Mouse (Mus musculus) testis, postnatal 10 days (tissue): ENCODE data around the gene Prkcg.
A peak's percentile ranks its signal among the peaks of the same experiment; 100 is the strongest.

ENCODE experiments used
- DNase-seq: peaks from one replicate; pipeline ENCODE4 v3.0.0; 2021; ENCODE audit warnings: low spot score

Prkcg gene

DNA sequence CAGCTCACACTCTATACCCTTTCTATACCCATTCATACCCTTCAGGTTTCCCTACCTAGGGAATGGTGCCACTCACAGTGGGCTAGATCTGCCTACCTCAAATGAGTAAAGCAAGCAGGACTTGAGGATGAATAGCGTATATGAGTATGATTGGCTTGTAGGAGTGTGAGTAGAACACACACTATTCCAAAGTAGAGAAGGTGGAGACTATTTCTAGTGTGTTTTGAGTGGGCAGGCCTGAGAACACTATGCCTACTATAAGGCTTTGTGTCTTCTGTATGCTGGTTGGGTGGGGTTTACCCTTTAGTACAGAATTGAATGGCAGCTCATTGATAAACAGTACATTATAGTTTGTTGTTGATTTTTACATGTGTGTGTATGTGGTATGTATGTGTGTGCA is 34.8 kb downstream of the Prkcg start:
- DNase-seq: no peak

DNA sequence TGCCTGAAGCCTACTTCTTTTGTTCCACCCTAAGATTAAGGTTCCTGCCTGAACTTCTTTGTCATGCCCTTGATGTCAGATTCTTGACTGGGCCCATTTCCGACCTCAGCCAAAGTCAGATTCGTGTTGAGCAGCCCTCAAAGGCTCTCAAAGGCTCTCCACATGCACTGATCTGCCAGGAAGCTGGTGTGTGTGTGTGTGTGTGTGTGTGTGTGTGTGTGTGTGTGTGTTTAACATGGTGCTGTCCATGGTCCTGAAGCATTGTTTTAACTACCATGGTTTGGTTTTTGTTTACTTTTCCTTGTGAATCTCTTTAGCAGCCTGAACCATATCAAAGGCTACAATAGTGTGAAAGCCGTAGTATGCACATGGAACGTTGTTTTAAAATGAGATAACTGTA is 39.0 kb downstream of the Prkcg start:
- peak; percentile 51 for DNase-seq

DNA sequence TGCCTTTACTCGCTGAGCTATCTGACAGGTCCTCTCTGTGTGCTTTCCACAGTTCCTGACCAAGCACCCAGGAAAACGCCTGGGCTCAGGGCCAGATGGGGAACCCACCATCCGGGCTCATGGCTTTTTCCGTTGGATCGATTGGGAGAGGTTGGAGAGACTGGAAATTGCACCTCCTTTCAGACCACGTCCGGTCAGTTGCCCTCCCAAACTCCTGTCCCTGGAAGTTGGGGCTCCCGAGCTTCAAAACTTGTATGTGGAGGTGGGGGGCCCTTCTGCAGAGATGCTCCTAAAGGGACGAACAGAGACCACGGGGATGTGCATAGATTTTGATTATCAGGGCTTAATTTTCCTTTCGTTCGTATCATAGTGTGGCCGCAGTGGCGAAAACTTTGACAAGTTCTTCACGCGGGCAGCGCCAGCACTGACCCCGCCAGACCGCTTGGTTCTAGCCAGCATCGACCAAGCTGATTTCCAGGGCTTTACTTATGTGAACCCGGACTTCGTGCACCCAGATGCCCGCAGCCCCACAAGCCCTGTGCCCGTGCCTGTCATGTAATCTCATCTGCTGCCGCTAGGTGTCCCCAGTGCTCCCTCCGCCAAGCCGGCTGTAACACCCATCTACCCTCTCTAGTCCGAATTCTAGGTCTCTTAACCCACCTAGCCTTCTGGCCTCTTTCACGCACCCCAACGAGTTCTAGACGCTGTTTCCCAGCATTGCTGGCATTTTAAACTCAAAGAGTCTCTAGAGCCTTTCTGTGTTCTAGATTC is 41.0 kb downstream of the Prkcg start:
- DNase-seq: peak; percentile 87

DNA sequence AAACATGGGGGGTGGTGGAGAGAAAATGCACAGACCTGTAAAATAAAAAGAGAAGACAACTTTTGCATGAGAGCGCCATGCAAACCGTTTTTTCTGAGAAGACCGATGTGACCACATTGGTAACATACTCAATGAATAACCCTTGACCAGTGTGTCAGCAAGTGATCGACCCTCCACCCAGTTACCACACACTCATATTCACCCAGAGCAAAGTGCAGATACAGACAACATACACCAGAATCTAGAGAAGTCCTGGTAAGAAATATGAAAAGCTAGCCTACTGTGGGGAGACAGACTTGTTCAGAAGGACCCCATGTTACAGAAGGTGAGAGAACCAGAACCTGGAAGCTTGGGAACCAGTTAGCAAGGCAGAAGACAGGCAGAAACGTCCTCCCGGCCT is 42.2 kb downstream of the Prkcg start:
- DNase-seq: no peak

DNA sequence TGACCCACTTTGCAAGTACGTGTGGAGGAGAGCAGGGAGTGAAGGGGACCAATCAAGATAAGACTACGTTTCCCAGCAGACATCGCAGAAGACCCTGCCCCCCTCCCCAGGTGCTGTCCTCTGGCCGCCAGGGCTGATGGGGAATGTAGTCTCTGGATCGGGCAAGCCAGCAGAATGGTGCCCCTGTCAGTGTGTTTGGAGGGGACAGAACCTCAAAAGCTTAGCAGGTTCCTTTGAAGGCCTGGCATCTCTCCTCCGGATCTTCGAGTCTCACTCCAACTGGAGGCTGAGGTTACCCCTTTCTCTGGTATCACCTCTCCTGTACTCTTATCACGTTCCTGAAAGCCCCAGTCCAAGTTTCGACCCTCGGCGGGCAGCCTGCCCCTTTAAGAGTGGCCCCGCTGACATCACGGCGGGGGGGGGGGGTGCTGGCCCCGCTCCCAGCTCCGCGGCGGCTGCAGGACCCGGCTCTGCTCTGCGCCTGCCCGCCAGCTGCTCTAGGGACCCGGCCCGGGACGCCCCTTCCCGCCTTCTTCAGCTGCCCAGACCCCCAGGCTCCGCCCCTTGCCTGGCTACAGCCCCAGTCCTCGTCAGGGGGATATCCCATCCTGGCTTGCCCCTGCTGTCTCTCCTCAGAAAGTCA is 42.7 kb downstream of the Prkcg start:
- DNase-seq: peak; percentile 83

DNA sequence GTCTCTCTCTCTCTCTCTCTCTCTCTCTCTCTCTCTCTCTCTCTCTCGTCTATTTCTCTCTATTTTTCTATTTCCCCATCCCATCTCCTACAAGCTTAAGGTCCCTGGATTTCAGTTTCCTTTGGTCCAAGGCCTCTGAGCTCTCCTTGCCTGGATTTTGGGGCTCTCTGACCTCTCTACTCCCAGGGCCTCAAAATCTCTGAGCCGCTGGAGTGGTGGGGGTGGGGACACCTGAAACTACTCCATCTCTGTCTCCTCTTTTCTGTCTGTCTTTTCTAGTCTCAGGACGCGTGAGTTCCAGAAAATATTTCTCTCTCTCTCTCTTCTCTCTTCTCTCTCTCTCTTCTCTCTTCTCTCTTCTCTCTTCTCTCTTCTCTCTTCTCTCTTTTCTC is 43.2 kb downstream of the Prkcg start:
- no peak for DNase-seq

DNA sequence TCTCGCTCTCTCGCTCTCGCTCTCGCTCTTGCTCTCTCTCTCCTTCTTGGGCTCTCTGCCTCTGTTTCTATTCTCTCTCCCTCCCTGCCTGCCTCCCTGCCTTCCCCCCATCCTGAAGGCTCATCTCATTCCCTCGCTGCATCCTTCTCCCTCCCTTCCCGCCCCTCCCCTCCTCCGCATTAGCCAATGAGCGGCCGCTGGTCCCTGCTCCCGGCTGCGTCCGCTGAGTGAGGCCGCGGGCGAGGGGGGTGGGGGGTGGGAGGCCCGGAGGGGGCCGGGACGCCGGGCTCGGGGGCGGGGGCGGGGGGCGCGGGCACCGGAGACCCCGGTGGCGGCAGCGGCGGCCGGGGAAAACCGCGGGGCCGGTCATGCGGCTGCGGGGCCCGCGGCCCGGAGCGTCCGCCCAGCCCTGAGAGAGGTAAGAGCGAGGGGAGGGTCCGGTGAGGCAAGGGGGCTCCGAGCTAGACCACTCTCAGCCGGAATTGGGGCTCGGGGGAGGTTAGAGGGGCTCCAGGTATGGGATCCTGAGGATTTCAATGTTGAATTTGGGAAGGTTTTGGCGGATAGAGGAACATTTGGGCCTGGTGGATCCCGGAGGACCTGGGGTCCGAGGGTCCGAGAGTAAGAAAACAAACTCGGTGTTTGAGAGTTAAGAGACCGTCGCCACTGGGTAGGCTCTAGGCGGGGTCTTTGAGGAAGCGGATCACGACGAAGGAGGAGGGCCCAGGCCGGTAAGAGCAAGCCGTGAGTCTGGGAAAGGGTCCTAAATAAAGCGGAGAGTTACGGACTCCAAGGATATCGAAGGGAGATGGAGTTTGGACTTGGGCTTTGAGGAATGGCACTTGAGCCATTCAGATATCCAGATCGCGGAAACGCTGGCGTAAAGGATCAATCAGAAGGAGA is 43.9 kb downstream of the Prkcg start, which contains the start of gene Cacng7:
Gene Cacng7, plus strand, starts transcription at position 337 of the 903 bp plus-strand sequence.
- DNase-seq: peak; percentile 52

DNA sequence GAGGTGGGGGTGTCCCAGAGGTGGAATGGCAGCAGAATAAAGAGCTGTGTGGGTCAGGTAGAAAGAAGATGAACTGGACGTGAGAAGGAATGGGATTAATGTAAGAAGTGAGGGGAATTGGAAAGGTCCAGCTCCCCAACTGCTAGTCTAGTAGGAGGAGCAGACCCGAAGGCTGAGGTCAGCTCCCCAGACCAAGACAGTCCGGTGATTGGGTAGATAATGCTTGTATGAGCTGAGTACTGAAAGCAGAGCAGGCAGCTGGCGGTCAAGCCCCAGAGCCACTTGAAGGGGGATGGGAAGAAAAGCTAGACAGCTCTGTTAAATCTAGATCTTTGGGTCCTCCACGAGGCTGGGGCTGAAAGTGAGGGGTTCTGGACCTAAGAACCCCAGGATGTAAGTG is 44.6 kb downstream of the Prkcg start:
- DNase-seq: no peak

DNA sequence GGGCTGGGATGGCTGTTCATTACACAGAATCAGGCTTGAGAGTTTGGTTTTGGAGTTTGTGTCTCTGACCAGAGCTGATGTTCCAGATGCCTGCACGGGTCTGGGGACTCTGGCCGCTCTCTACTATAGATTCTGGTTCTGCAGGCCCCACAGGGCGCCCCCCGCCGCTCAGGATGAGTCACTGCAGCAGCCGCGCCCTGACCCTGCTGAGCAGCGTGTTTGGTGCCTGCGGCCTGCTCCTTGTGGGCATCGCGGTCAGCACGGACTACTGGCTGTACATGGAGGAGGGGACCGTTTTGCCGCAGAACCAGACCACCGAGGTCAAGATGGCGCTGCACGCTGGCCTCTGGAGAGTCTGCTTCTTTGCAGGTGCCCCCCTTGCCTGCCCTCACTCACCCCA is 47.4 kb downstream of the Prkcg start:
- DNase-seq: peak; percentile 45

DNA sequence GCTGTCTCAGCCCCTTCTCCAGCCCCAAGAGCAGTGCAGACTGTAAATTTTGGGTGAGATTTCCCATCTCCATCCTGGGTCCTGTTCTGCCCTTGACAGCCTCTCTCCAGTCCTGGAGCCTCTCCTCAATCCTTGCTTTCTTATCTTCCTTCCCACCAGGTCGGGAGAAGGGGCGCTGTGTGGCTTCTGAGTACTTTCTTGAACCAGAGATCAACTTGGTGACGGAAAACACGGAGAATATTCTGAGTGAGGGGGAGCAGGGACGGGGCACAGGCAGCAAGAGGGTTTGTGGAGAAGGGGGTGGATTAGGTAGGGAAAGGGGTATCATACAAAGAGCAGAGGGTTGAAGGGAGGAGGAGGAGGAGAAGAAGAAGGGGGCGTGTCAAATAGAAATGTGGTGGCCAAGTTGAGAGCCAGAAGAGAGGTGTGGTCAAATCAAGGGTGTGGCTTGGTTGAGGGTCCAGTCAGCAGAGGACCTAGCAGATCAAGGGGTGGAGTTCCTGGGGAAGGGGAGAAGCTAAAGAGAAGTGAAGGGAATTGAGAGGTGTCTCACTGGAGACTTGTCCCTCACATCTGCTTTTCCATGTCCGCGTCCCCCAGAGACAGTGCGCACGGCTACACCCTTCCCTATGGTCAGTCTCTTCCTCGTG is 49.4 kb downstream of the Prkcg start:
- DNase-seq: no peak

DNA sequence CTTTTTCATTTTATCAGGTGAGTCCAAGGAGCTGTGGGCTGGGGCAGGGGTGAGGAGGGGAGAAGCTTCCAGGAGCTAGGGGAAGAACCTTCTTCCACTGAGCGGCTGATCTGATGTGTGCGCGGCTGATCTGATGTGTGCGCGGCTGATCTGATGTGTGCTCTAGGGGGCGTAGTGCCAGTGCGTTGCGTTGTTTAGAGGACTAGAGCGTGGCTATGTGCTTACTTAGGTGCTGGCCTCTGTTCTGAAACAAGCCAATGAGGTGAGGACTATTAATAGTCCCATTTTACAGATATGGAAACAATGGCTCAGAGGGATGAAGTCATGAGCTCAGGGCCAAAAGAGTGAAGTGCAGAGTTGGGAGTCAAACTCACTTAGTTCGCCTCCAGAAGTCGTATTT is 50.0 kb downstream of the Prkcg start:
- no peak for DNase-seq

DNA sequence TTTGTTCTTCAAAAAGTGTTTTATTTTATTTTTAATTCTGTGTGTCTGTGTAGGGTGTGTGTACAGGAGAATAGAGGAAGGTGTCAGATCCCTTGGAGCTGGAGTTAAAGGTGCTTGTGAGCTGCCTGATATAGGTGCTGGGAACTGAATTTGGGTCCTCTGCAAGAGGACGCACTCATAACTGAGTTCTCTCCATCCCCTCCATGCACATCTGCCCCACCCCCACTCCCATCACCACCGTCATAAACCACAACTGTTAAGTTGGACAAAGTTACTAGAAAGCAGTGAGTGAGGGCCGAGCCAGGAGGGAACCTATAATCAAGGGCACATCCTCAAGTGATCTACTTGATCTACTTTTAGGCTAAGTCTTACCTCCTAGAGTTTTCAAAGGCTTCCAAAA is 54.9 kb downstream of the Prkcg start:
- DNase-seq: no peak

DNA sequence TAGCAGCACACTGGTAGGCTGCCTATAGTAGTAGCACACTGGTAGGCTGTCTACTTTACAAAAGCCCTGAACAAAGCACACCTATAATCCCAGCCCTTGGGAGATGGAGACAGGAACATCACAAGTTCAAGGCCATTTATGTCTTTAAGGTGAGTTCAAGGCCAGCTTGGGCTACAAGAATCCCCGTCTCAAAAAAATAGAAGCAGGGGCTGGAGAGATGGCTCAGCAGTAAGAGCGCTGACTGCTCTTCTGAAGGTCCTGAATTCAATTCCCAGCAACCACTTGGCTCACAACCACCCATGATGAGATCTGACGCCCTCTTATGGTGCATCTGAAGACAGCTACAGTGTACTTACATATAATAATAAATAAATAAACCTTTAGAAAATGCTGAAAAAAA is 56.3 kb downstream of the Prkcg start:
- no peak for DNase-seq

DNA sequence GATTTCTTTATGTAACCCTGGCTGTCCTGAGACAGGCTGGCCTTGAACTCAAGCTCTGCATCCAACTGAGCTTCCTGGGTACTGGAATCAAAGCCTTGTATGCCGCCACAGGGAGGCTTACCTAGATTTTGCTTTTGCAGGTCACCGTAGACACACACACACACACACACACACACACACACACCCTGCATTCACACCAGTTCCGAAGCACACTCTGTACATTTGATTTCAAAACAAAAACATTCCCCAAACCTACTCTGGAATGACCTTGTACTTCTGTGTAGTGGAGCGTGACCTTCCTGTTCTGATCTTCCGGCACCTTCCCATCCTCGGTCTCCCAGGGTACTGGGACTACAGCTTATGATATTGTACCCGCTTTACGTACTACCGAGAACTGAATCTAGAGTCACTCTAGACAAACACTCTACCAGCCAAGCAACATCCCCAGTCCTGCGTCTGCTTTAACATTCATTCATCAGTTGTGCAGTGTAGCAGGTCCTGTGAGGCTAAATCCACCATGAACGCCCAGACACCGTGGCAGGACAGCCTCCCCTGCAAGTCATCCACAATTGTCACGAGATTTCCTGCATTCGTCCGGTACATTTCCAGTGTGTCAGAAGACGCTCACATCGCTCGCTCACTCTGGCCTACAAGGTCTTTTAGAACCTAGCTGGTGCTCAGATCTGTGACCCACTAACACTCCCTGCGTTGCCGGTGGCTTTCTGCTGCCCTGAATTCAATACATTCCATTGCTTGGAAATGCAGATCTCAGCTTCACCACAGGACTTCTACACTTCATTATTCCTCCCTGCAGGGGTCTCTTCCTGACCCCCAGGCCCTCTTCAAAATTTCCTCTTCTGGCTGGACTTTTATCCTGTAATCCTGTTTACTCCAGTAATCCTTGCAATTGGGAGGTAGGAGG is 58.6 kb downstream of the Prkcg start:
- DNase-seq: no peak

DNA sequence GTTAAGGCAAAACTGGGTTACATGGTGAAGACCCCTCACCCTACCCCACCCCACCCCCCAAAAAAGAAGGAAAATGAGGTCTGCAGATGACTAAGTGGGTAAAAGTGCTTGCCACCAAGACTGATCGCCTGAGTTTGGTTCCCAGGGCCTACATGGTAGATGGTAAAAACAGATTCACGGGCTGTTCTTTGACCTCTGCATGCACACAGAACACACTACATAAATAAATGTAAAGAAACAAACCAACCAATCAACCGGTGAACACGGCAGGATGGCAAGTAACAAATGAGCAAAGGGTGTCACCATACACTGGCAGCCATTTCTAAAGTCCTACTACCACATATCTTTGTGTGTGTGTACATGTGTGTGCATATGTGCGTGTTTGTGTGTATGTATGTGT is 59.3 kb downstream of the Prkcg start:
- DNase-seq: no peak

DNA sequence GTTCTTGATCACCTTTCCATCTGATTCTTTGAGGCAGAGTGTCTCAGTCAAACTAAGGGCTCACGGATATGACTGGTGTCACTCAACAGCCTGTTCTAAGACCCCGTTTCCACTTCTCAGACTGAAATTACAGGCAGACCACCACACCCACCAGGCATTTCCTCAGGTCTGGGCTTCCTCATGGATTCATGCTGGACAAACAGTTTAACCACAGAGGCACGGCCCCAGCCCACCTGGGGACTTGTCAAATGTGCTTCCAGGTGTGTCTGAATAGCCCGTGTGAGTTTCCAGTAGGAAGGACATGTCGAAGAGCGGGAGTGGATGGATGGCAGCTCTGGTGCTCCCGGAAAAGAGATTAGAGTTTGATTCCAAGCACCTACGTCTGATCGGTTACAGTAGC is 60.8 kb downstream of the Prkcg start:
- DNase-seq: no peak

DNA sequence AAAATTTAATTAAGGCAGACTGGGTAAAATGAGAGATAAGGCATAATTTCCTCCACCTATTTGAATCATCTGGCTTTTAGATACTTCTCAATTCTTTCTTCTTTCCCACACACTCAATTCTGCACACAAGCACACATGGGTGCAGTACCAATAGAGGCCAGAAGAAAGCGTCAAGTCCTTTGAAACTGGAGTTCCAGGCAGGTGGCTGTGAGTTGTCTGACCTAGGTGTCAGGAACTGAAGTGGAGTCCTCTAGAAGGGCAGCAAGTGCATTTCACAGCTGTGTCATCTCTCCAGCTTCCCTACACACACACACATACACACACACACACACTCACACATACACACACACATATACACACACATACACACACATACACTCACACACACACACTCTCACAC is 62.6 kb downstream of the Prkcg start:
- DNase-seq: no peak

DNA sequence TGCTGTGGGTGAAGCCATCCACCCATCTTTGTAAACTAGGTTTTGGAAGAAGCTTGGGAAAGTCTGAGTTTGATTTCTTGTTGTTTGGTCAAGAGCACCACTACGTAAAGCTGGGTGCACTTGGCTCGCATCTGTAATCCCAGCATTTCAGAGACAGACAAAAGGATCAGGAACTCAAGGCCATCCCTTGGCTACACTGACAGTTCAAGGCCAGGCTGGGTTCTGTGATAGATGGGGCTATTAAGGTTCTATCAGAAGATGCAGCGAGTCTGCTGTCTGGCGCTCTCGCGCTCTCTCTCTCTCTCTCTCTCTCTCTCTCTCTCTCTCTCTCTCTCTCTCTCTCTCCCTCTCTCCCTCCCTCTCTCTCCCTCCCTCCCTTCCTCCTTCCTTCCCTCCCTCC is 65.9 kb downstream of the Prkcg start:
- no peak for DNase-seq

DNA sequence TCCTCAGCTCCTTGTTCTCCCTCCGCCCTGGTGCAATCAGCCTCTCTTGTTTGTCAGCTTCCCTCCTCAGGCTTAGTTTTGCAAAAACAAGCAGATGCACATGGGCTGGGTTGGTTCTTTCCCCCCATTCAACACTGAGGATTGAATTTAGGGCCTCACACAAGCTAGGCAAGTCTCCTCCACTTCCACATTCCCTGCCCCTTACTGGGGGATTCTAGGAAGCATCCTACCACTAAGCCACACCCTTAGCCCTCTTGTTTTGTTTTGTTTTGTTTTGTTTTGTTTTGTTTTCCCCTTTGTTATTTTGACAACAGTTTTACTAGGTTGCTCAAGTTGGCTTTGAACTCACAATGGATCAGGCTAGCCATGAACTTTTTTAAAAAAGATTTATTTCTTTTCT is 71.7 kb downstream of the Prkcg start:
- DNase-seq: no peak

DNA sequence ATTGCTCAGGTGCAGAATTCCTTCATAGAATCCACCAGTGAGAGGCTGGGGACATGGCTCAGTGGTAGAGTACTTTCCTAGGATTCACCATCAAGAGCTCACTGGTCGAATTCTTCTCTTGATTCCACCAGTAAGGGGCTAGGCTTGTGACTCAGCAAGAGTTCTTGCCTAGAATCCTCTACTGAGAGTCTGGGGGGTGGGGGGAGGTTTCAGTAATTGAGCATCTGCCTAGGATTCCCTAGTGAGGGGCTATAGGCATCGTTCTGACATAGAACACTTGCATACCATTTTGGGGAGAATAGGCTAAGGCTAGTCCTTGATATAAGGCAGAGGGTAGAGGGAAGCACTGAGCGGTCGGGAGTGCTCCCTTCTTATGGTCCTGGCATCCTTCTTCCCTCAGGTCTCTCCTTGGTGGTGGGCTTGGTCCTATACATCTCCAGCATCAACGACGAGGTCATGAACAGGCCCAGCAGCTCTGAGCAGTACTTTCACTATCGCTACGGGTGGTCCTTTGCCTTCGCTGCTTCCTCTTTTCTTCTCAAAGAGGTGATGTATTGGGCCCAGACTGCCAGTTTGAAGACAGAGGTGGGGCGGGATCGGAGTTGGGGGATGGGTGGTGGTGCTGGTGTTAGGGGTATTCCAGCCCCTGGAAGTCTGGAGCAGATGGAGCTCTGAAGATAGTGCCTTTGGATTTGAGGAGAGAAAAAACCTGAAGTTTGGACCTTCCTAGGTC is 76.7 kb downstream of the Prkcg start:
- DNase-seq: no peak
